23 mouse cellular contexts compared by ENCODE assay signal in the genomic region with DNA sequence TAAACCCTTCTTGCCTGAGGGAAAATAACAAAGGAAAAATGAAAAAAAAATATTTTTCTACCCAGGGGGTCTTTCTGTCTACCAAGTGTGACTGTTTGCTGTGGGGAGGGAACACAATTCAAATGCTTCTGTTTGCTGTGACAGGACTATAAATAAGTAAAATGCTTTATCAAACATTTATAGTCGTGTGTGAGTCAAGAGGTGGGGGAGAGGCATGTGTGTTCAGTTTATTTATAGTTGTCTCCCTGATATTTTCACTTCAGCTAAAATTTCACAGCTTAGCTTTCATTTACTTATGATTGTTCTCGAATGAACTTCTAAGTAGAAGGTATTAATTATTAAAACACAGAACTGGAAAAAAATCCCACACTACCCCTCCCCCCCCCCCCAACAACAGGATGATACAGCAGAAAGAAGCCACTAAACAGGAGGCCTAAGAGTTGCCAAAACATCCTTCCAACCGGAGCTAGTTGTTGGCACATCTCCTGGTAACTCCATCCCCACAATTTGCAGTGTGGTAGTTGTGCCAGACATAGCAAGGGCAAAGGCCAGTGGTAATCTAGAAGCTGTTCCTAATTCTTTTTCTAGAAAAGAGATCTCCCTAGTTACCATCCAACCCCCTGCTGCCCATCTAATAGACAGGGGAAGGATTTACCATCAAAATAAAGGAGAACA.
DNase-seq lines count a peak whose midpoint lies in the region; ATAC-seq and TF ChIP-seq lines count a peak whose summit lies in the region.
"Had no signal": no experiment of that assay in that cellular context is flagged by ENCODE, and none has a peak within 500 bp of the region (broad histone marks: within the 10 kb centered on the region; RNA-seq: fewer than 3 reads in every experiment).

No protein-coding gene starts in this region.

- 26% methylated on average over 3 of the region's 3 CpGs for WGBS in heart, adult 2 months
- 48% methylated on average over 3 of the region's 3 CpGs for WGBS in heart, embryonic 11.5 days (ENCODE audit: insufficient replicate concordance)
- 61% methylated on average over 3 of the region's 3 CpGs for WGBS in midbrain, embryonic 14.5 days
- 68% methylated on average over 3 of the region's 3 CpGs for whole genome bisulfite sequencing in midbrain, embryonic 10.5 days

- no peak overlapping the region for H3K9ac ChIP-seq in heart, adult 2 months (ENCODE audit: low read depth, low read length)
- no peak overlapping the region for H3K9ac ChIP-seq in heart, embryonic 11.5 days (ENCODE audit: low read depth, low read length)
- no peak overlapping the region for H3K9ac ChIP-seq in midbrain, embryonic 14.5 days (replicated peaks; ENCODE audit: low read length)
- H3K9ac ChIP-seq: forebrain, embryonic 15.5 days; hindbrain, embryonic 15.5 days; liver, embryonic 14.5 days; lung, embryonic 15.5 days; midbrain, embryonic 15.5 days; neural tube, embryonic 12.5 days; stomach, embryonic 15.5 days had no signal

- no peaks in the 10 kb centered on the region for H3K79me2 ChIP-seq in heart, adult 2 months (replicated peaks; ENCODE audit: control insufficient read depth, insufficient read depth, low read length)

- H3K36me3 ChIP-seq in heart, adult 2 months (ENCODE audit: control insufficient read depth, insufficient read depth, low read length) = no peaks in the 10 kb centered on the region; the same call in 1 of the 2 replicates
- H3K36me3 ChIP-seq in heart, embryonic 11.5 days (ENCODE audit: control insufficient read depth, insufficient read depth, low read length) = no peaks in the 10 kb centered on the region
- H3K36me3 ChIP-seq in midbrain, embryonic 14.5 days (ENCODE audit: control insufficient read depth, insufficient read depth, low read length) = no peaks in the 10 kb centered on the region
- H3K36me3 ChIP-seq in midbrain, embryonic 10.5 days = no peaks in the 10 kb centered on the region
- H3K36me3 ChIP-seq: embryonic facial prominence, embryonic 10.5 days; forebrain, embryonic 15.5 days; hindbrain, embryonic 15.5 days; lung, embryonic 15.5 days; midbrain, embryonic 15.5 days; neural tube, embryonic 12.5 days; stomach, embryonic 15.5 days had no signal

- no peaks in the 10 kb centered on the region for H3K27me3 ChIP-seq in heart, adult 2 months (ENCODE audit: control insufficient read depth, insufficient read depth, low read length)
- H3K27me3 ChIP-seq in heart, embryonic 11.5 days (ENCODE audit: control insufficient read depth, insufficient read depth, low read length) = no peaks in the 10 kb centered on the region
- no peaks in the 10 kb centered on the region for H3K27me3 ChIP-seq in midbrain, embryonic 14.5 days (ENCODE audit: control insufficient read depth, insufficient read depth, low read length)
- no peaks in the 10 kb centered on the region for H3K27me3 ChIP-seq in midbrain, embryonic 10.5 days (ENCODE audit: low read depth, poor library complexity, severe bottlenecking)
- H3K27me3 ChIP-seq: forebrain, embryonic 15.5 days; hindbrain, embryonic 15.5 days; lung, embryonic 15.5 days; megakaryocyte, embryonic 14.5 days; midbrain, embryonic 15.5 days; neural tube, embryonic 12.5 days; stomach, embryonic 15.5 days had no signal

- DNase-seq in cerebellum, adult 8-10 months = no peak
- peak in 1 of 2 experiments; percentile 15 for DNase-seq in heart, adult 2 months
- DNase-seq in midbrain, embryonic 14.5 days = peak; percentile 26
- DNase-seq in midbrain, embryonic 10.5 days (ENCODE audit: low spot score) = no peak
- DNase-seq in thymus, postnatal 0 days (ENCODE audit: low spot score) = no peak
- DNase-seq in spleen, adult 12 weeks (ENCODE audit: low spot score) = no peak
- DNase-seq: adrenal gland, postnatal 14 days; kidney, adult 2 months; layer of hippocampus, adult 9-11 months; lung, postnatal 36 days; thymus, postnatal 36 days had no signal

- no peak for TF ChIP-seq EP300 in heart, adult 2 months (IDR thresholded peaks at IDR 0.05; ENCODE audit: insufficient read depth, low read depth, low read length)

- 0 out of 2 replicates have a peak, but pooled peaks have one; percentile 58 for ATAC-seq in cerebellum, adult (ENCODE audit: insufficient number of reproducible peaks, low FRiP score, low TSS enrichment)
- ATAC-seq in heart, embryonic 11.5 days (replicated peaks; ENCODE audit: insufficient number of reproducible peaks, low FRiP score, low TSS enrichment) = no peak
- ATAC-seq in midbrain, embryonic 14.5 days (ENCODE audit: low FRiP score, low TSS enrichment) = no peak
- ATAC-seq: forebrain, embryonic 15.5 days; midbrain, embryonic 15.5 days had no signal

- intact Hi-C loops in heart, adult 2 months (cut with DNase I) = loop anchor here (10.0 kb wide), 1 partner anchor 133 kb away; no protein-coding TSS in a partner anchor

- H3K4me3 ChIP-seq in heart, adult 2 months = no peak overlapping the region
- no peak overlapping the region for H3K4me3 ChIP-seq in heart, embryonic 11.5 days (ENCODE audit: low read depth, low read length)
- no peak overlapping the region for H3K4me3 ChIP-seq in midbrain, embryonic 14.5 days (replicated peaks; ENCODE audit: low read depth, low read length)
- no peak overlapping the region for H3K4me3 ChIP-seq in midbrain, embryonic 10.5 days
- H3K4me3 ChIP-seq: embryonic facial prominence, embryonic 10.5 days; forebrain, embryonic 15.5 days; hindbrain, embryonic 15.5 days; lung, embryonic 15.5 days; megakaryocyte, embryonic 14.5 days; midbrain, embryonic 15.5 days; neural tube, embryonic 12.5 days; stomach, embryonic 15.5 days had no signal

- H3K4me2 ChIP-seq in heart, embryonic 11.5 days = no peak overlapping the region
- no peak overlapping the region for H3K4me2 ChIP-seq in midbrain, embryonic 14.5 days (ENCODE audit: low read length)
- H3K4me2 ChIP-seq: forebrain, embryonic 15.5 days; hindbrain, embryonic 15.5 days; lung, embryonic 15.5 days; midbrain, embryonic 15.5 days; neural tube, embryonic 12.5 days; stomach, embryonic 15.5 days had no signal

- H3K9me3 ChIP-seq in heart, embryonic 11.5 days (replicated peaks; ENCODE audit: control insufficient read depth, low read length) = no peaks in the 10 kb centered on the region
- no peaks in the 10 kb centered on the region for H3K9me3 ChIP-seq in midbrain, embryonic 14.5 days (ENCODE audit: control insufficient read depth, low read length)
- no peaks in the 10 kb centered on the region for H3K9me3 ChIP-seq in midbrain, embryonic 10.5 days (replicated peaks)
- H3K9me3 ChIP-seq: embryonic facial prominence, embryonic 10.5 days; forebrain, embryonic 15.5 days; hindbrain, embryonic 15.5 days; lung, embryonic 15.5 days; megakaryocyte, embryonic 14.5 days; midbrain, embryonic 15.5 days; neural tube, embryonic 12.5 days; stomach, embryonic 15.5 days had no signal

- TF ChIP-seq POLR2A in heart, adult 2 months (IDR thresholded peaks at IDR 0.05; ENCODE audit: insufficient read depth, low read depth, low read length) = no peak

- H3K27ac ChIP-seq in heart, adult 2 months = peak overlapping the region; percentile 66
- no peak overlapping the region for H3K27ac ChIP-seq in heart, embryonic 11.5 days (ENCODE audit: low read depth, low read length)
- no peak overlapping the region for H3K27ac ChIP-seq in midbrain, embryonic 14.5 days (replicated peaks; ENCODE audit: low read depth, low read length)
- no peak overlapping the region for H3K27ac ChIP-seq in midbrain, embryonic 10.5 days (replicated peaks)
- H3K27ac ChIP-seq: embryonic facial prominence, embryonic 10.5 days; forebrain, embryonic 15.5 days; hindbrain, embryonic 15.5 days; kidney, postnatal 0 days; liver, embryonic 14.5 days; lung, embryonic 15.5 days; midbrain, embryonic 15.5 days; neural tube, embryonic 12.5 days; stomach, embryonic 15.5 days had no signal

- no peaks in the 10 kb centered on the region for H3K4me1 ChIP-seq in heart, adult 2 months (ENCODE audit: control insufficient read depth, insufficient read depth, low read length)
- H3K4me1 ChIP-seq in heart, embryonic 11.5 days (ENCODE audit: control insufficient read depth, insufficient read depth, low read length) = no peaks in the 10 kb centered on the region
- H3K4me1 ChIP-seq in midbrain, embryonic 14.5 days (ENCODE audit: control insufficient read depth, insufficient read depth, low read length) = no peaks in the 10 kb centered on the region
- no peaks in the 10 kb centered on the region for H3K4me1 ChIP-seq in midbrain, embryonic 10.5 days
- H3K4me1 ChIP-seq: embryonic facial prominence, embryonic 10.5 days; forebrain, embryonic 15.5 days; hindbrain, embryonic 15.5 days; lung, embryonic 15.5 days; megakaryocyte, embryonic 14.5 days; midbrain, embryonic 15.5 days; neural tube, embryonic 12.5 days; stomach, embryonic 15.5 days had no signal

- no peak for TF ChIP-seq CTCF in heart, adult 2 months (IDR thresholded peaks at IDR 0.05)
